Mouse (Mus musculus) layer of hippocampus, postnatal 25 days (tissue): ENCODE data around the gene Heatr5a. TPM values are rescaled to one million over a fixed set of nuclear protein-coding genes. Genes with fewer than 3 reads are reported as not detected.

Source experiments
- total RNA-seq, 2 experiments: library from RNA; stranded (reverse); gene quantifications; 2 replicates each; pipeline ENCODE4 v1.2.3; 2021

The Heatr5a gene
- total RNA-seq, 2 experiments from 2014 or later: 7.4 to 8.4 TPM

Other genes starting within 250 kb of the Heatr5a start
- 10 to 100 TPM; 81.8 to 84.1 TPM for gene Hectd1, start 141.8 kb downstream of the Heatr5a start, total RNA-seq
- 10 to 100 TPM in 1 of 2 experiments, 1 to 10 TPM in 1; 7.8 to 10.9 TPM for gene Dtd2, start 35.2 kb upstream of the Heatr5a start, total RNA-seq
- gene Gpr33, start 56.7 kb upstream of the Heatr5a start, total RNA-seq: not detected
- 1 to 10 TPM; 4.1 to 4.3 TPM for gene Nubpl, start 126.4 kb upstream of the Heatr5a start, total RNA-seq